Mouse (Mus musculus) adipocyte (in vitro differentiated cells): Measurements from ENCODE around the gene Calhm2.
"Not testable (repeated sequence)": the region's sequence is repeated elsewhere in the genome, so short reads cannot be mapped to it uniquely, and the experiment has no call there.

Experiments used
- DNase-seq: peaks from one replicate; pipeline ENCODE4 v3.0.0-alpha.2; 2016; ENCODE audit warnings: low spot score

Gene Calhm2

DNA sequence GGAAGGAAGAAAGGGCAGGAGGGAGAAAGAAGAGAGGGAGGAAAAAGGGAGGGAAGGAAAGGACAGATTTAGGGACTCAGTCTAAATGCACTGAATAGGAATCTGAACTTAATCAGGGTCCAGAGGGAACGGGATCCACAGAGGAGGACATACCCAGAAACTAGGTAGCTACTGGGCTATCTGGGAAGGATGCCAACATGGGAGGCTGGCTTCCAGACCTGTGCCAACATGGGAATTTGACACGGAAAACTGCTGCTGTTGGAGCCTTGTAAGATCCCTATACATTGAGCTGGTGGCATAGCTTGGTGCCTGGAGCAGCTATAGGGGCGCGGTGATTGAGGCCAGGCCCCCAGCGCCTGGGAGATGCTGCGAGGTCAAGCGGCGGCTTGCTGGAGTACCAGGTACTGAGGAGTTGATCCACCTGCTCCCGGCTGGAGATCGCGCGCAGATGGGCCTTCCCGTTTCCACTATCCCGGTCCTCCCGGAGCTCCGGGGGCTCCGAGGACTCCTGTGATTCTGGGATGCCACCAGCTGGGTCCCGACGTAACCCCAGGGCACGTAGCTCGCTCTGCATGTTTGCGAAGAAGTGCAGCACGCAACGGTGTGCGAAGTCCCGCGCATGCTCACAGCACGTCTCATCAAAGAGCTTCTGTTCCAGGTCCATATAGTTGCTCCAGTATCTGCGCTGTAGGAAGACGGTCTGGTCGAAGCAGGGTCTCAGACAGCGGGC is 13.4 kb upstream of the Calhm2 start:
- no peak for DNase-seq

DNA sequence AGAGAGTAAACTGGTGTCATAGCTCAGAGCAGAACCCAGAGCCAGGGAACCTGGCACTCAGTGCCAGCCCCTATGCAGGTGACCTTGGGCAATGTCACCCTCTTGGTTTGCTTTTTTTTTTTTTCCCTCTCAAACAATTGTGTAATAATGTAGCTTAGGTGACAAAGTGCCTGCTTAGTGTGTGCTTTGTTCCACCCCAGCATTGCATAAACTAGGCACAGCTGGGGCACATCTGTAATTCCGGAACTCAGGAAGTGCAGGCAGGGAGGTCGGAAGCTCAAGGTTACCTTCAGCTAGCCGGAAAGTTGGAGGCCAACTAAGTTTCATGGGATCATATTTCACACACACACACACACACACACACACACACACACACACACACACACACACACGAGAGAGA is 11.8 kb upstream of the Calhm2 start:
- no peak for DNase-seq

DNA sequence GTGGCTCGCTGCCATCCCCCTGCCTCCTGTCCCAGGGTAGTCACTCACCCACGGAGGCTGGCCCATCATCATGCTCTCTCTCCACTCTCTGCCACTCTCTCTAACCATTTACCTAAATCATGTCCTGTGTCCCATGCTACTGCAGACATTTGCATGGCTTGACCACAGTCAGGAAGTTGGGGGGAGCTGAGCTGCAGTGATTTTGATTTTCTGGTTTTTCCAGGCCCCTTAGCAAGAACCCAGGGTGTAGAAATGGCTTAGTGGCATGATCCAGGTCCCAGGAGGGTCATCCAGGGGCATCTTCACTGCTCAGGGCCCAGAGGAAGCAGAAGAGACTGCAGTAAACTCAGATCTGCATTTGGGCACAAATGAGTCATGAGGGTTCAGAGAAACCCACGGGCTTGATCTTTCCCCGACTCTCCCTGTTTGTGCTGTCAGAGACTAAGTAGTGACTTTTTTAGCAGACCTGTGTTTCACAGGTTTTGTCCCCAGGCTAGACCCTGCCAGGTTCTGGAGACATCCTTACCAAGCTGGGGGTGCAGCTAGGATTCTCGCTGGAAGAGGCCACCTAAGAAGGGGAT is 10.3 kb upstream of the Calhm2 start:
- no peak for DNase-seq

DNA sequence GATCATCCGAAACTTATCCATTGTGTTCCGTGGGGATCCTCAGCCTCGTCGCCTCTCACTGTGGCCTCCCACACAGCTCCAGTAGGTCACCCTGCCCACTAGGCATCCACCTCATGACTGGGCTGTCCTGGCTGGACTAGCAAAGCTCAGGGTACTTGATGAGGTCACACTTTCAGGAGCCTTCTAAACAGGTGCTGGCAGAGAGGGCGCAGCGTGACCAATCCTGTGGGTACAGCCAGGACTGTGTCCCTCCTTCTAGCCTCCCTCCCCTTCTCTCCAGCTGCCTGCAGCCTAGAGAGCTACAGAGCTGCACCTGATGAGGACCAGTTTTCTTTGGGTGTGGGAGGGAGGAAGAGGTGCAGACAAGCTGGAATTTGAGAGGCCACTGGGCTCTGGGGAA is 6.1 kb upstream of the Calhm2 start, which contains the start of gene Calhm1:
TSS of gene Calhm1 (minus strand) at position 101 of the 400 bp plus-strand sequence.
- no peak for DNase-seq

DNA sequence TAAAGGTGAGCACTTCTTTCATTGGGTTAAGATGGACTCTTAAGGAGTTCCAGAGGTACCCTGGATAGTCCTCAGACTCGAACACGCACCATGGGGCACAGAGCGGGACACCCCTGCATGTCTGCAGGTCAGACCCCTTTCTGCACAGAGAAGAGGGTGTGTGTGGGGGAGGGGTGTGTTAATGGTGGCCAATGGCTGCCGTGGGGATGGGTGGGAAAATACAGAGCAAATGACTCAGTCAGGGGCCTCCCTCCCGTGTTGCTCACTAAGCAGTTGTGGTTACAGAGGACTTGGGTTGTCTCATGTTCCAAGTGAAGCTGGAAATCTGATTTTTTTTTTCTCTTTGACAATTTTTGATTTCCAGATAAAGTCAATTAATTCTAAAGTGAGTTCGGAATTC is 4.3 kb upstream of the Calhm2 start:
- no peak for DNase-seq

DNA sequence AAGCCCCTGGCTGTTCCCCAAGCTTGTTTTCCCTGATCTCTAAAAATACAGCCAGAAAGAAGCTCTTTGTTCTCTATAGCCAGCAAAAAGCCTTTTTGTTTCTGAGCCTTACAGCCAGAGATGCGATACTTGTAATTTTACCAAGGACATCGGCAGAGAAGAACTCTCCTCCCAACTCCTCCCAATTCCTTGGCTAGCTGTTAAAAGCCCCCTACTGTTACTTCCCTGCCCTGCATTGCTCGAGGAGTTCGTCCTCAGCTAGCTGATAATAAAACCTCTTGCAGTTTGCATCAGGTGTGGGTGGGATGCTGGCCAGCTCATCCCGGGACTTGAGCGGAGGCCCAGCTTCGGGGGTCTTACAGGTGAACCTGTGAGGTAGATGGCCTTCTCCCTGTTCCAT is 1.5 kb upstream of the Calhm2 start:
- DNase-seq = not testable (repeated sequence)

DNA sequence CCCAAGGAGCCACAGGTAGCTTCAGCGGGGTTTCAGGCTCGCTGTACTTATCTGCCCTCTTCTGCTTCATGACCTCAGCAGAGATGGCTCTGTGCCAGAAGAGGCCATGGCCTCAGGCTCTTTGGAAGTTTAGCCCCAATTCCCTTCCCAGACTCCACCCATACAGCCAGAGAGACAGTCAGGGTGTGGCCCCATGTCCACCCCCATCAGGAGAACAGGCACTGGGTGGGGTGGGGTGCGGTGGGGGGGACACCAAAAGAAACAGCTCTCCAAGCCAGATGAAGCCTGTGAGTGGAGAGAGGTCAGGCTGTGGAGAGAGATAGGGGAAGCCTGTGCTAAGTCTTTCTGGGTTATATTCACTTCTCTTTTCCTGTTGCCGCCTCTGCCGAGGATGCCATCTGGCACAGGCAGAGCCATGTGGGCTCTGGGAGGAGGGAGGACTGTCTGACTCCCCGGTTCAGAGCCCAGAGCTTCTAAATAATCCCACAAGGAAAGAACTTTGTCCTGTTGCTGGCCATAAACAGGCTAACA is 978 bp downstream of the Calhm2 start:
- peak; percentile 76 for DNase-seq

DNA sequence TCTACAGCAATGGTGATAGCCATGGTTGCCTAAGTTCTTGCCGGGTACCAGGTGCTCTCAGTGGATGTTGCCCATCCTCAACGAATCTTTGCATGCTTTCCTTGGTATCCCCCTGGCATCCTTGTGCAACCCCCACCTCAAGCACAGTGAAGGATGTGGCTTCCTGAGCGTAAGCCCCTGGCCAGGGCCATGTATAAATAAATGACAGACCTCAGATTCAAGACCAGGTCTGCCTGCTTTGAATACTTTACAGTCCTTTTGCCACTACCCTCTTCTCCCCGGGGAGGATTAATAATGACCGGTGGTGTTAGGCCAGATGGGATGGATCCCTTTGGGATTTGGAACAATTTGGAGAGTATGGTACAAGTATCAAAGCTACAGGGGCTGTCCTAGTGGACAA is 1.9 kb downstream of the Calhm2 start:
- DNase-seq = no peak

DNA sequence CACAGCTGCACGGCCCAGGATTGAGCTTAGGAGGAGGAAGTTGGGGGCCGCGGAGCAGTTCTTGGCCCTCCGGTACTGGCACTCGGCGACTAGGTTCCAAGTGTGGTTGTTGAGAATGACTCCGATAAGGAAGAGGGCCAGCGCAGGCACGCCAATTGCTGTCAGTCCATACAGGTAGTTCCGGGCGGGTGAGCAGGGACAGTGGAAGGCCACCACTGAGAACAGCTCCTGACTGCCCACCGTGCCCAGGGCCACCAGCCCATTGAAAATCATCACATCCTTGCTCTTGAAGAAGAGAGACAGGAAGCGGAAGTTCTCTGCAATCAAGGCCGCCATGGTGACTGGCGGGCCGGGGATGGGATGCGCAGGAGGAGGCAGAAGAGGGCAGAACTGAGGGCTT is 2.5 kb downstream of the Calhm2 start:
- DNase-seq = no peak

DNA sequence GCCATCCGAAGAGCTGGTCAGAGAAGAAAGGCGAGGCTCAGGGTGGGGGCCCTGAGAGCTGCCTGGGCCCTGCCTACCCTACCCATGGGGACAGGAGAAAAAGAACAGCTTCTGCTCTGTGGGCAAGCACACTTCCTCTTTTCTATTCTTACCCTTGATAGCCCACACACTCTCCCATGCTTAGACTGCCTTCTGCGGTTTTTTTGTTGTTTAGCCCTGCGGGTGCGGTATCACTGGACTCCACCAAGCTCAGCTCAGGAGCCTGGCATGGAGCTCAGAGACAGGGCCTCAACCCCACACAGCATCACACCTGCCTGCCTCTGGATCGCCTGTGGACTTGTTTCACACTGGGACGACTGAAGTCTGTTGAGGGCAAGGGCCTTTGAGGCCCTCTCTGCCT is 4.9 kb downstream of the Calhm2 start:
- no peak for DNase-seq

DNA sequence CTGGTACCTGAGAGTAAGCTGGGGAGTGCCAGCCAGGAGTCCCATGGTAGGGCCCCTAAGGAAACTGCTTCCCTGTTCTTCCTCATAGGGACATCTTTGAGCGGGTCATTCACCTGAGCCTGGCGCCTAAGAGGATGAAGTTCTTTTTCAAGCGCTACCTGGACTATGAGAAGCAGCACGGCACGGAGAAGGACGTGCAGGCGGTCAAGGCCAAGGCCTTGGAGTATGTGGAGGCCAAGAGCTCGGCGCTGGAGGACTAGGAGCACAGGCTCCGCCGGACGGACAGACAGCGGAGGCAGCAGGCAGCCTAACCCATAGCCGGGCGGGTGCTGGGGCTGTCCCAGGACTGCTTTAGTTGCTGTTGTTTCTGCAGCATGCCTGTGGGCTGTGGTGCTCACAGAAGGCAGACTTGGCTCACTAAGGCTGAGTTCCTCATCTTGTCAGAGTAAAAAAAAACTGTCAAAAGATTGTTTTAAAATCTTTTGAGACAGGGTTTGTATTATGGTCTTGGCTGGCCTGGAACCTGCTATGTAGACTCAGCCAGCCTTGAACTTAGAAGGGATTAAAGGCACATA is 7.5 kb downstream of the Calhm2 start:
- no peak for DNase-seq

DNA sequence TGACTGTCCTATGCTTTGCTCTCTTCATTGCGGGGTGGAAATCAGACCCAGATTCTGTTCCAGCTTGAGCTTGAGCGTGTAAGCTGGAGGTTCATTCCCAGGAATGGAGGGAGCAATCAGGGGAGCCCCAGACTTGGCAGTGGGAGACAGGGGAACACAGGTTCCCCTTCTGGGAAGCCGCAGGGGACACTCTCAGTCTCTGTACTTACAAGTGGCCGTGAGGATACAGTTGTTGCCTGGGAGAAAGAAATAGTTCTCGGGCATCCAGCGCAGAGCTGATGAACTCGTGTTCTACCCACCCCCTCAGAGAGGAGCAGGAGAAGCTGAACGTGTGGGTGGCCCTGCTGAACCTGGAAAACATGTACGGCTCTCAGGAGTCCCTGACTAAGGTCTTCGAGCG is 9.3 kb downstream of the Calhm2 start:
- DNase-seq = no peak

DNA sequence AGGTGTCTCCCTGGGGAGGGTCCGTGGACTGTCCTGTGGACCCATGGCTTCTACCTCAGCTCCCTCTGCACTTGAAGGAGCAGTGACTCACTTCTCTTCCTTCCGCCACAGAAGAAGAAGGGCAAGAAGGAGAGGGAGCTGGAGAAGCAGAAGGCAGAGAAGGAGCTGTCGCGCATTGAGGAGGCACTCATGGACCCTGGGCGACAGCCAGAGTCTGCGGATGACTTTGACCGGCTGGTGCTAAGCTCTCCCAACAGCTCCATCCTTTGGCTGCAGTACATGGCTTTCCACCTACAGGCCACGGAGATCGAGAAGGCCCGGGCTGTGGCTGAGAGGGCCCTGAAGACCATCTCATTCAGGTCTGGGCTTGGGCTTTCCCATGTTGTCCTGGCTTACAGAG is 9.9 kb downstream of the Calhm2 start:
- DNase-seq = no peak

DNA sequence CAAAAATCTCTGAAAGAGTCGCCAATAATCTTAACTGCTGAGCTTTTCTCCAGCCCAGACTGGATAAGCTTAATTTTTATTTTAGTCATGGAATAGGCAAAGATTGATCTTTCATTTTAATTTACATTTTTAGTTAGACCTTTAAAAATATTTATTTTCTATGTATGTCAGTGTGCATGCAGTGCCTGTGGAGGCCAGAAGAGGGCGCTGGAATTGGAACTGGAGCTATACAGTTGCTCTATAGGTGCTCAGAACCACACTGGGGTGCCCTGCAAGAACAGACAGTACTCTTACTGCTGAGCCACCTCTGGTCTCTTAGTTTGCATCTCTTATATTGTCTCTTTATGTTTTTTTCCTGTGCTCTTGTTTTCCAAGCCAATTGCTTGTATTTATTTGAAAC is 15.3 kb downstream of the Calhm2 start:
- DNase-seq = no peak

DNA sequence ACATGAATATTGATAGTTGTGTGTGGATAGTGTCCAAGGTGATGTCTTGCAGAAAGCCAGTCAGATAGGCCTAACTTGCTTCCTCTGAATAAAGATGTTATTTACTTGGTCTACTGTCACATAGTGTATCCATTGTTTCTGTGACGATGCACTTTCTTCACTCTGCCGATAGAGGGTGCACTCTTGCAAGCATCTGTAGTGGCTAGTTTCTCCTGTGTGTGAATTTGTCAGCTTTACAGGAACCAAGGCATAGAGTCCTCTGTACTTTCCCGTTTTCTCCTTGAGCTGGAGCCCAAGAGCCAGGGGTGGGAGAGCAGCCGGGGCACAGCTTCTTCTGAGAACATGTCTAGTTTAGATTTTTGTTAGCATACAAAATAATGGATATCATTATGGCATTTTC is 17.0 kb downstream of the Calhm2 start:
- peak; percentile 43 for DNase-seq

DNA sequence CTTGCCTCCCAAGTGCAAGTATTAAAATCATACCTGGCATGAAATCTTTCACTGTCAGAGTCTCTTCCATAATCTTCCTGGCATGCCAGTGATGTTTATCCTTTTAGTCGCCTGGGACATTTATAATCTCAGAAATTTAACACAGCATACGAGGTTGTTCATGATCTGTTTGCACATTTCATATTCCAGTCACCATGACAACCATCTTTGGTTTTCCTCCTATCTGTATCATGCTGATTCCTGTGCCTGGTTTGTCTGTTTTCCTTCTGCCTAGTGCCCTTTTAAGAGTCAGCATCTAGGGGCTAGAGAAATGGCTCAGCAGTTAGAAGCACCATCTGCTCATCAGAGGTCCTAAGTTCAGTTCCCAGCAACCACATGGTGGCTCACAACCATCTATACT is 19.5 kb downstream of the Calhm2 start:
- DNase-seq = no peak

DNA sequence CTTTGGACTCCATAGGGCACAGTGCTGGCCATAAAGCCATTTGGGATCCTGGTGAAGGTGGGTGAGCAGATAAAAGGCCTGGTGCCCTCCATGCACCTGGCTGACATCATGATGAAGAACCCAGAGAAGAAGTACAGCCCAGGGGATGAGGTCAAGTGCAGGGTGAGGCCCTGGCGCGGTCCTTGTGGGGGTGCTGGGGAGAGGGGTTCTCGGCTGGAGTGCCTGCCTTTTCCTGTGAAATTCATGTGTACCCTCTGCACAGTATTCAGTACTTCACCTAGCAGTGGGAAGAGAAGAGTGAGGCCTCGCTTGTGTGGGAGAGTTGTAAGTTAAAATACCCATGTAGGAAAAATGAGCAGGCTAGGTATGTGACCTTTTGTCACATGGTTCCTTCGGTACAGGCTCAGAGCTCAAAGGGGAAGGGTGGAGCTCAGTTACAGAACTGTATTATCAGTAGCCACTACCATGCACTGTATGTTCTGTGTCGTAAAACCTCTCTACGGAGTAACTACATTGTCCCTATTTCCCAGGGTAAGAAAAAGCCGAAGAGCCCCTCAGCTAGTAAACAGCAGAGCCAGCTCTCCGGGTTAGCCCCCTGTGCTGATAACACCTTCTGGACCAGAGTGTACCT is 33.3 kb downstream of the Calhm2 start:
- no peak for DNase-seq

DNA sequence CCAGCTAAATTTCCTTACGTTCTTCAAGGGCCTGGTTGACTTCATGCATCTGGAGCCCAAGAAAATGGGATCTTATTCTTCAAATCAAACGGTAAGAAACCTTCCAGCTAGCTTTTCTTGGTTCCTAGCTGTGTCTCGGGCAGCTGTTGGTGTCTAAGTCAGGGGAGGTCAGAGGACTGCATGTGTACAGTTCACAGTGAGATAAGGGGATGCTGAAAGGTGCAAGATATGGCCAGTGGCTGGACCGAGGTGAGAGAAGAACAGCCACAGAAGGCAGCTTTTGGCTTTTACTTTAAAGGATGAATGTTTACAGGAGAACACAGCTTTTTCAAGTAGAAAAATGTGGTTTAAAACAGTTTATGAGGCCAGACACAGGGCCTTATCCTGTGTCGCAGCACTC is 37.0 kb downstream of the Calhm2 start:
- DNase-seq = no peak

DNA sequence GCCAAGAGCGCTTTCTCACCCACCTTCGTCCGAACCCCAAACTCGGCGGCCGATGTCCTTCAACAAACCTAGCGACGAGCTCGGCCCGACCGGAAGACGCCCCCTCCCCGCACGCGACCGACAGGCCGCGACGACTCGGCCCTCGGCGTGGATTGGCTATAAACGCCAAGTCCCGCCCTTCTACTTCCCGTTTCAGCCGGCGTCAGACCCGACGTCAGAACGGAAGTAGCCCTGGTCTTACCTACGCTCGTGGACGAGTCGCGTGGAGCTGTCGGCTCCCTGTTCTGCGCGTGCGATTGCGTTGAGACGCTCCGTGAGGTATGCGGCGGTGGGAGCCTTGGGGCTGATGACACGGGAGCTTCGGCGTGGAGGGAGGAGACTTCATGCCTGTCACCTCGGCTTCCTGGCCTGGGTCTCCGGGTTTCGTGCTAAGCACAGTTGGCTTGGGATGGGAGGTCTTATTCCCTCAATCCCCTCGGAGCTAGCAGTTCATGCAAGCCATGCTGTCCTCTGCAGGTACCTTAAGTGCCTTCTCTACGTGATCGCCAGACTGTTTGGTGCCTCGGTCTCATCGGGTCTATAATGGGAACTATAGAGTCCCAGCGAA is 47.4 kb downstream of the Calhm2 start, which contains the start of the genes Usmg5 and Pdcd11:
TSS of gene Usmg5 (minus strand) at position 98 of the 607 bp plus-strand sequence.
TSS of gene Pdcd11 (plus strand) at position 219 of the 607 bp plus-strand sequence.
- peak; percentile 98 for DNase-seq

DNA sequence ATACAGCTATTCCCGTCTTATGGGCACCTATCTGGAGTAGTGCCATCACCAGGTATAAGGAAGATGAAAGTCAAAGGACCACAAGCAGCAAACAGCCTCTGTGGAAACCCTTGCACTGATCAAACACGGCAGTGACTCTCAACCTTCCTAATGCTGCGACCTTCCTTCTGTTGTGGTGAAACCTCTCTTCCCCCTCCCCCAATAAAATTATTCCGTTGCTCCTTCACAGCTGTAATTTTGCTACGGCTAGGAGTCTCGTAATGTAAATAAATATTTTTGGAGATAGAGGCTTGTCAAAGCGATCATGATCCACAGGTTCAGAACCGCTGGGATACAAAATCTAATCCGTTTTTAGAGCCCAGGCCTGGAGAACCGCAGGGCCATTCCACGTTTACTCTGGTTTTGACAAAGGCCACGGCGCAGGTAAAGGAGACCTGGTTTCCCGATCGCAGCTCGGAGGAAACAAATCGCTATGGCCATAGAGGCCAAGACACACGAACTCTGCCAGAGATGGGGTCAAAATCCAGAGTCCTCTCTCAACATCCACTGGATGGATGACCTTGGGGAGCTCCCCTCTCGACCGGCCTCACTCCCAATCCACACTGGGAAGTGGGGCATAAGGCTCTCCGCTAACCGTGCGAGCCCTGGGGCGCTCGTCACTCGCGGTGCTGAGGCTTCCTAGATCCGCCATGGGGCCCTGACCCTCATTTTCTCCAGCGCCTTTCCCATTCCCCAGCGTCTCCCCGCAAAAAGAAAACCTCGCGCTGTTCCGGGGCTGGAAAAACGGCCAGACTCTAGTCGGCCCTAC is 48.2 kb downstream of the Calhm2 start:
- peak; percentile 30 for DNase-seq

DNA sequence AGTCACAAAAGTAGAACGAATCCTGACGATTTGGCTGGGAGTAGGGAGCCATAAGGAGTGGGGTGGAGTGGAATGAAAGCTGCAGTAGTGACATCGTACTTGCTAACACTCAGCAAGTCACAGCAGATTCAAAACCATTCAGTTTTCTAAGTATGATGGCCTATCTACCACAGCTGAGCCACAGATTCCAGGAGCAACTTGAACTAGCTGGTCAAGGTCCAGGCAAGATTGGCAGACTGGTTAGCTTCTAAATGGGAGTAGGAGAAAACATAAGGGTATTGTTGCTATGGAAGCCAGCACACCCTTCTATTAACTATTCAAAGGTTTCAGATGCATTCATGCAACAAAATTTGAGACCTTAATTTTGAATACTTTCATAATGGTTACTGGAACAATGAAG is 49.9 kb downstream of the Calhm2 start:
- peak; percentile 28 for DNase-seq
